Mouse (Mus musculus) retina, adult 2 months (tissue): ENCODE results near the gene Heatr6.
A peak's percentile ranks its signal among the peaks of the same experiment; 100 is the strongest.

Experiments used
- DNase-seq: peaks from one replicate; pipeline ENCODE4 v3.0.0-alpha.2; 2012; ENCODE audit warnings: low read depth, low spot score

The Heatr6 gene

DNA sequence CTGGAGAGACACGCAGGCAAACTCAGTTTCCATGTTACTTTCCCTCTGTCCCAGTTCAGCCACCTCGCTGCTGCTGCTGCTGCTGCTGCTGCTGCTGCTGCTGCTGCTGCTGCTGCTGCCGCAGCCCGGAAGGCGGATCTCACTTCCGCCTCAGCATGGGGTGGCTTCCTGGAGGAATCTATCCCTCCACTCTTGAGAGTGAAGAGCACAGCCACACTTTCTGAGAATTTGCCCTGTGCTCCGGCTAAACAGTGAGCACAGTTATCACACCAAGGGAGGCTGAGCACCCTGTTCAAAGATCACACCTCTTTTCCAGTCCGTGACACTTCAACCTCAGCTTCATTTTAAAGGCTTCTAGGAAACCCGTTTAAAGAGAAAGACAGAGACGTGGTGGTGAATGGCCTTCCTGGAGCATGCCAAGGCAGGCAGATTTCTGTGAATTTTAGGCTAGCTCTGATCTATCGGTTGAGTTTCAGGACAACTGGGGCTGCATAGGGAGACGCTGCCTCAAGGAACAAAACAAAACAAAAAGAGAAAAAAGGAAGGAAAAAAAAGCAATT is 46.5 kb downstream of the Heatr6 start:
- no peak for DNase-seq

DNA sequence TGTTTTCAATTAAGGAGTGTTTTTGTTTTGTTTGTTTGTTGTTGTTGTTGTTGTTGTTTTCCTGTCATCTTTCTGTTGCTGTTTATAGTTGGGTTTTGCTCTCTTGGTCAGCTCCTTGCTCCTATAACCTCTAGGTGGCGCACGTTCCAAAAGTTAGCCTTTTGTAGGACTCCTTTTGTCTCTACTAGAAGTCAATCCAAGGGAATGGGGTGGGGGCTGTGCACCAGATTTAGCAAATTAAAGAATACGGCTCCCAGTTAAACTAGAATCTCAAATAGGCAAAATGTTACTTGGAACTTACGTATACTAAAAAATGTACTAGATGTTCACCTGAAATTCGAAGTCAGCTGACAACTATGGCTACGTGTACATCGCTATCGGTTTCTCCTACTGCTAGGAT is 48.7 kb downstream of the Heatr6 start:
- peak; percentile 4 for DNase-seq

DNA sequence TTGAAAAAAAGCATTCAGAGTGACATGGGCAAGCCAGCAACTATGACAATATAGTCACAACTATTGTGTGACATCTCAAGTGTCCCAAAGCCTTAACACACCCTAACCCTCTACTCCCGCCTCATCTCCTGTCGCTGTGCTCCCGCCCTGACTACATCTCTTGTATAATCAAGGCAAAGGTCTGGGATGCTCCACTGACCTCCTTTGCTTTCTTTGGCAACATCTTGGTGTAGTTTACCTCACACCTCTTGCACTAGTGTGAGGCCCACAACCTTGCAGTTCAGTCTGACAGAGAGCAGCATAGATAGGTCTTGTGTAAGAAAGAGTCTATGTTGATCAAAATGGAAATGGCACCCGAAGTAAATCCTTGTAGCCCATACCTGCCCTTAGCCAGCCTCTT is 49.1 kb downstream of the Heatr6 start:
- DNase-seq, result no peak

DNA sequence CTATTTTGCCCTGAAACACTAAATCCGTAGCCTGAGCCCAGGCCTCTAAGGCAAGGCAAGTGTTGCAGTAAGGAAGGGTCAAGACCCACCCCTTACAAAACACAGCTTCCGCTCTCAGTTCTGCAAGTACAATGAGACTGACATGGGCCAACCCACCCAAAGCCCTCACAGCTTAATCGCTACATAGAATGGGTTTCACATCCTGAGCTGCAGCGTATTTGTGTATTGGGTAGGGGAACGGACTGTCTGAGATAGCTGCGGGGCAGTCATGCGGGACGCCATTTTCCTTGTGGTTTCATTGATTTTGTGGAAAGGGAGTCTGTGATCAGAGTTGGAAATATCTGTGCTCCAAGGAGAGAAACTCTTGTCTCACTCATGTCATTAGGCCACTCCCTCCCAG is 56.9 kb downstream of the Heatr6 start:
- DNase-seq, result no peak

DNA sequence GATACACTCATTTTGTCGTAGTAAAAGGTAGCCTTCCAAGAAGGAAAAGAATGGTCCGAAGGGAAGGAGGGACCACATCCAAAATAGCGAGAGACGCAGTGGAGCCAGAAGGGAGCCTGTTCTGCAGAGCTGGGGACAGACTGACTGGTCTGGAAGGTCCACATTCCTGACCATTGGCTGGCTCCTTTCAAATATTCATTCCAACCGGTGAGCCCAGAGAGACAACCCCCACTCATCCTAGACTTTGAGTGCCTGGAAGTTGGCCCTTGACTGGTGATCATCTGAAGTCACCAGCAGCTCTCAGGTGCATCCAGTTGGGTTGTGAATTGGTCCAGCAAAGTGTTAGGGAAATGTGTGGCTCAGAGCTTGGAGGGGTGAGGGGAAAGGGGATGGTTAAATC is 61.7 kb downstream of the Heatr6 start:
- no peak for DNase-seq

DNA sequence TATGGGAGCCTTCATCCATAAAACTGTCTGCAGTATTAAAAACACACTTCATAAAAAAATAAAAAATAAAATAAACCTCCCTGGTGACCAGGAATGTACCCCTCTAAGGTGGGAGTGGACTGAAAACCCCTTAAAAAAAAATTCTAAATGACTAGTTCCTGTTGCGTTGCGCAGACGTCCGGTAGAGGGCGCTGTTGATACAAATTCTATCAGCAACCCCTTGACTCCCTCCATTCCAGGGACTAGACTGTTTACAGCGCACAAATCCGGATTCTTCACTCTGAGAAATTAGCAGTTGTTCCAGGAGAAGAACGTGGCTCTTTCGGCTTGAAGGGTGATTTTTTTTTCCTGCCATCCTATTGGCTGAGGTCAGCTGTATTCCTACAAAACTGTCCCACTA is 62.1 kb downstream of the Heatr6 start:
- peak; percentile 13 for DNase-seq

DNA sequence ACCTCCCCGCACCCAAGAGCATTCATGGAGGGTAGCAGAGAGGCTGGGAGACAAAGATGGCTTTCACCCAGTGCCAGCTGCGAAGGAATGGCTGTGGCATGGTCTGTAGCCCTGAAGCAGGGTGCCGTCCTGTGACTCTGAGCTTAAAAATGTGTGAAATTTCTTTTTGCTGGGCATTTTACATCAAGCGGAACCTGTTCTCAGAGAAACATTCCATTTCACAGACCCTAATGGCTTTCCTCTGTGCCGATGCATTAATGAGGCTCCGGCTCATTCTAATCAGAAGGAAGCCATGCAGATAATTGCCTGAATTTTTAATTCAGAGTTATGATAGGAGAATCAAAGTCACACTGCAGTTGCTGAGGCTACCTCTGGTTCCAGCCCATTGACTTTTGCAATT is 63.6 kb downstream of the Heatr6 start:
- DNase-seq, result no peak

DNA sequence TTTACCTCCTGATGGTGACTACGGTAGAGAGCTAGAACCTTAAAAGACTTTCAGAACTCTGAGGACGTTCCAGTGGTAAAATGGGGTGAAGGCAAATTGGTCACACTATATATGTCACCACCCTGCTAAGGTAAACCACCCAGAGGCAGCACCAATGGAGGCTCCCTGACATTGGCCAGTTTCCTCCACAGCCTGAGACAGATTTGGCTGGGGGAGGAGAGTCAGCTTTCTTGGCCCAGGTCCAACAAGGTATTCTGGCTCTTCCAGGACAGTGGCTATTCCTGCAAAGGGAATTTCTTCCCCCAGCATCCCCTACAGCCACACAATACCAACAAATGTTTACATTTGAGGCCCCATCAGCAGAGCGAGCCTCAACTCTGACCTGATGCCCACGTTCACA is 64.5 kb downstream of the Heatr6 start:
- DNase-seq, result no peak

DNA sequence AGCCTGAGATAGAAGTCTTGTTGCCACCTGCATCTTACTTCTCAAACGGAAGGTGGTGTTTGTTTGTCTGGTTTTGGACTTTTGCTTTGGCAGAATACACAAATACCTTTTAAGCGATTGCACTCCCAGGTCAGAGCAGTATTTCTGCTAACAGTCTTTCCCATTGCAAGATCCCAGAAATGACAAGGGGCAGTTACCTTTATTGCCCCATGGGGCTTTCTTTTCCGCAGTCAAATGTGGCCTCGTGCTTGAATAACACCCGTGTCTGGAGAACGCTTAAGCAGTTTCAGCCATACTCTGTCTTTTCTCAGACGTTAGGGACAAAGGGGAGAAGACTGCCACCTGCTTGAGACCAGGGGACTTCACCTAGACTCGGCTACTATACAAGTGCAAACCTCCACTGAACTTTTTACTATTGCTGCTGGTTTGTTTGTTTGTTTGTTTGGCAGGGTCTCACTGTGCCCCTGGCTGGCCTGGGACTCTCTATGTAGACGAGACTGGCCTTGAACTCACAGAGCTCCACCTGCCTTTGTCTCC is 65.2 kb downstream of the Heatr6 start:
- no peak for DNase-seq

DNA sequence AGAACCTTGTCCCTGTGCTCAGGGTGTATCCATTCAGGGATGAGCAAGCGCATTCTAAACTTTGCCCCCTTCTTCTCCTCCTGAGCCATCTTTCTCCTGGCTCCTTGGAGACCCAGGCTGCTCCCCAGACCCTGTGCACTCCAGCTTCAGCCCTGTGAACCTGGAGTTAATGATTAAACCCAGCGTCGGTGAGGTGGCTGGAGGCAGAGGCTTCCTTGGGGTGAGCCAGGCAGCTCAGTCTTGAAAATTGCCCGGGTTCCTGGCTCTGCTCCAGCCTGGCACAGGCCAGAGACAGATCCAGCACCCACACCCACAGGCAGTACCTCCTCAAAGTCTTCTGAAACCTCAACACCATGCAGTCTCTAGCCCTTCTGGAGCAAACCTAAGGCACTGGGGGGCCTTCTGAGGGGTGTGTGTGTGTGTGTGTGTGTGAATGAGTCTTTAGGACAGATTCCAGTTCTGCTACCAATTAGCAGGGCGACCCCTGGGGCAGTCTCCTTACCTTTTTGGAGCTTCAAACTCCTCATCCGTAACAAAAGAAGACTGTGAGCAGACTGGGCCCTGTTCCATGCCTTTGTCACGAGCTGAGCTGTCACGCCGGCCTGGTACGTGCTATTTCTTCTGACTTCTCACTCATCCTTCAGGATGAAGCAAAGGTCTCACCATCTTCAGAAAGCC is 66.4 kb downstream of the Heatr6 start:
- DNase-seq, result no peak

DNA sequence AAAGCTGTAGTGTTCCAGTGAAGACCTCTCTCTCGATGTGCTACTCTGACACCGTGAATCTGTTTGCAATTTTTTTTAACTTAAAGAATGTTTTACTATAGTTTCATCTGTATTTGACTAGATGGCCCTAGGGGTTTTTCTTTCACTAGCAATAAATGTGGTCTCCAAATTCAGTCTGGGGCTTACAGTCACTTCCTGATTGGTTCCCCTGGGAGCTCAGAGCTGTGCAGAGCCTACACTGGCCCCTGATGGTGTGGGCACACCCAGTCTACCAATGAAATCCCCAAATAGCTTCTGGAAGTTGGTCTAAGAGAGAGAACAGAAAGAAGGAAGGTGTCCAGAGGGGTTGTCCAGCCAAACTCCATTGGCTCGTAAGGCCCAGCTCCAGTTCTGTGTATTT is 72.6 kb downstream of the Heatr6 start:
- DNase-seq, result no peak

DNA sequence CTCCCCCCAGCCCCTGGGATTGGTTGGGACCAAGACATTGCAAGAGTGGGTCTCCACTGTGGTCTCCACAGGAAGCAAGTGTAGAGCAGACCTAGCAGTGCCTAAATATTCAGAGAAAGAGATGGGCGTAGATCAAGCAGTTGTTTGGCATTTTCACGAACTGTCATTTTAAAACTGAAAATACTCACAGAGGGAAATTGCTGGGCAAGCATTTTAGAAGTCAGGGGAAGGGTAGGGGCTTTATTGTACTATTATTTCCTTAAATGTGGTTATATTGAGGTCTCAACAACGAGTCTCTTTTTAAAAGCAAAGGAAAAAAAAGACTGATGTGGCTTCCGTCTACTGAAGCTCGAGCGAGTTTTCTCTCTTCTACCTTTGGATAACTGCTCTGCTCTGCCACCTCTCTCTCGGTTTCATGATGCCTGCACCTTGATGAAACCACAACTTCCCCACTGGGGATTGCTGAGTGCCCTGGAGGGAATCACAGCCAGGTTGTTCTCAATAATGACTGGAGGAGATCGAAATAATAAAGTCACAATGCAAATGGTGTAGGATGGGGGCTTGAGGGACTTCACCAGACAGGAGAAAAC is 75.2 kb downstream of the Heatr6 start:
- DNase-seq, result no peak

DNA sequence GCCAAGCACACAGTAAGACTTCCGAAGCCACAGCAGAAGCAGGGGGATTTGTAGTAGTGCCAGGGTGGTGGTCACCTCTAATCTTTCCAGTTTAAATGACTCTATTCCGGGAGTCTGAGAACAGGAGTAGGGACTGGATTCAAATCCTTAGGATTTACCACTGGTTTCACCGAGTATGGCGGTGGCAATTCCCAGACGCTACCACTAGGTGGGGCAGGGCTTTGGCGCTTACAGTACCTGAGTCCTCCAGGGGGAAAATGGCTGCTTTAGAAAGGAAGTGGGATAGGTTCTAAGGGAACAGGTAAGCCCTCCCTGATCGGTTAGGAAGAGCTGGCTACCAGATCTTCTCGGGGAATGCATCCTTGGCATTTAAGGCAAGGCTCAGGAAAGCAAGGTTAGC is 78.9 kb downstream of the Heatr6 start:
- DNase-seq, result no peak
